Comparison of ENCODE assay signal across 20 mouse cellular contexts in genomic region chr11:85638696-85639495, GRCm38 (mm10).
DNase-seq lines count a peak whose midpoint lies in the region; ATAC-seq lines count a peak whose summit lies in the region.
"Had no signal": no experiment of that assay in that cellular context is flagged by ENCODE, and none has a peak within 500 bp of the region (broad histone marks: within the 10 kb centered on the region; RNA-seq: fewer than 3 reads in every experiment).

No protein-coding gene starts in this region.

- H3K36me3 ChIP-seq in liver, embryonic 12.5 days: no peaks in the 10 kb centered on the region
- H3K36me3 ChIP-seq: limb, embryonic 15.5 days had no signal

- no peak overlapping the region for H3K4me2 ChIP-seq in liver, embryonic 12.5 days
- H3K4me2 ChIP-seq: limb, embryonic 15.5 days; midbrain, embryonic 11.5 days had no signal

- no peak overlapping the region for H3K27ac ChIP-seq in liver, embryonic 12.5 days
- H3K27ac ChIP-seq: heart, adult 2 months; limb, embryonic 15.5 days had no signal

- DNase-seq in embryo, embryonic 10 days (ENCODE audit: low spot score): peak; percentile 41
- DNase-seq in embryo, embryonic 9.5 days (ENCODE audit: extremely low spot score): no peak
- peak; percentile 58 for DNase-seq in kidney, adult 9 months
- DNase-seq in kidney, postnatal 14 days: no peak
- DNase-seq in forelimb bud, embryonic 11.5 days (ENCODE audit: low read depth, low spot score): peak; percentile 60
- no peak for DNase-seq in frontal cortex, postnatal 36 days (ENCODE audit: low spot score in 2 of 2)
- no peak for DNase-seq in right cerebral cortex, adult 2 months (ENCODE audit: low spot score in 2 of 2)
- DNase-seq: cerebellum, postnatal 25 days; heart, adult 2 months; heart, postnatal 10 days; layer of hippocampus, adult 9-11 months; right cerebral cortex, postnatal 14 days; thymus, postnatal 14 days had no signal

- no peaks in the 10 kb centered on the region for H3K27me3 ChIP-seq in liver, embryonic 12.5 days (replicated peaks)
- H3K27me3 ChIP-seq: CH12.LX; limb, embryonic 15.5 days had no signal

- H3K4me1 ChIP-seq in liver, embryonic 12.5 days: peaks cover 39% of the 10 kb centered on the region

- WGBS in liver, embryonic 12.5 days (ENCODE audit: insufficient replicate concordance): 68% methylated on average over 12 of the region's 12 CpGs

- no peak for ATAC-seq in liver, embryonic 12.5 days
- ATAC-seq: activated CD4-positive, CD25-positive, alpha-beta regulatory T cell, adult 4 months; hindbrain, embryonic 16.5 days had no signal

- H3K9ac ChIP-seq in liver, embryonic 12.5 days: no peak overlapping the region
- H3K9ac ChIP-seq: limb, embryonic 15.5 days had no signal

- 0 out of 2 replicates have a peak overlapping the region, but pooled peaks have one; percentile 3 for H3K4me3 ChIP-seq in liver, embryonic 12.5 days
- H3K4me3 ChIP-seq: erythroblast, embryonic 14.5 days; heart, adult 2 months; limb, embryonic 15.5 days had no signal

- no peaks in the 10 kb centered on the region for H3K9me3 ChIP-seq in liver, embryonic 12.5 days (replicated peaks)
- H3K9me3 ChIP-seq: limb, embryonic 15.5 days had no signal

Comparison
In these comparisons a context has a peak if more than half of its experiments do, and no peak if none do; other contexts are left out.
1. DNase-seq: peak in embryo, embryonic 10 days (single experiment), kidney, adult 9 months (single experiment) and forelimb bud, embryonic 11.5 days (single experiment); none in embryo, embryonic 9.5 days (single experiment), kidney, postnatal 14 days (single experiment), frontal cortex, postnatal 36 days (0 of 2) and right cerebral cortex, adult 2 months (0 of 2).